Mouse (Mus musculus) hindbrain, postnatal 0 days (tissue): ENCODE measurements around the gene Ltbp4. TPM values are rescaled to one million over a fixed set of nuclear protein-coding genes. Genes with fewer than 3 reads are reported as not detected.

Experiments
- ATAC-seq: fragments of 200-750 bp; cut with Nextera tagmentation; 2 replicates; pipeline ENCODE4 v1.8.0; 2017; ENCODE audit warnings: mild to moderate bottlenecking, moderate TSS enrichment, moderate library complexity
- DNase-seq: peaks from one replicate; pipeline ENCODE4 v3.0.0-alpha.2; 2015; ENCODE audit warnings: low spot score
- H3K27ac ChIP-seq: fragments of 300-500 bp; sonication (generic); 2 replicates; pipeline ENCODE4 v1.5.1; 2014; ENCODE audit warnings: mild to moderate bottlenecking
- H3K27me3 ChIP-seq: fragments of 300-500 bp; sonication (generic); 2 replicates; pipeline ENCODE4 v1.6.1; 2014; ENCODE audit warnings: low read length, mixed read lengths; ENCODE audit not compliant: insufficient read depth
- H3K36me3 ChIP-seq: fragments of 300-500 bp; sonication (generic); 2 replicates; pipeline ENCODE4 v1.6.1; 2014; ENCODE audit warnings: low read length, mixed read lengths; ENCODE audit not compliant: insufficient read depth
- H3K4me1 ChIP-seq: fragments of 300-500 bp; sonication (generic); 2 replicates; pipeline ENCODE4 v1.6.1; 2014; ENCODE audit warnings: antibody characterized with exemption, low read length, mixed read lengths; ENCODE audit not compliant: insufficient read depth
- H3K4me2 ChIP-seq: fragments of 300-500 bp; sonication (generic); 2 replicates; pipeline ENCODE4 v1.6.1; 2014; ENCODE audit warnings: low read depth, mild to moderate bottlenecking, low read length, moderate library complexity, mixed read lengths
- H3K4me3 ChIP-seq: fragments of 300-500 bp; sonication (generic); 2 replicates; pipeline ENCODE4 v1.5.1; 2014; ENCODE audit warnings: low read length
- H3K9ac ChIP-seq: fragments of 300-500 bp; sonication (generic); replicated peaks from 2 replicates; pipeline ENCODE4 v1.6.1; 2014; ENCODE audit warnings: mild to moderate bottlenecking, low read length, moderate library complexity, mixed read lengths
- H3K9me3 ChIP-seq: fragments of 300-500 bp; sonication (generic); 2 replicates; pipeline ENCODE4 v1.6.1; 2016; ENCODE audit warnings: low read length, mixed read lengths
- CTCF ChIP-seq: IDR thresholded peaks from 2 replicates; pipeline ENCODE4 v1.5.1; 2016; ENCODE audit warnings: antibody characterized with exemption, control low read depth, low read depth
- WGBS: fragments of 180-500 bp; shearing (Covaris S2); extraction: QIAGEN DNeasy Blood & Tissue Kit; methylation state at CpG from one replicate; pipeline ENCODE4 v1.1.7; 2014; 5-methylcytosine and 5-hydroxymethylcytosine counted together
- polyA plus RNA-seq: library from polyadenylated mRNA; unstranded; fragments of >200 nt; fragmentation: Nextera tagmentation; extraction: Ambion mirVana; gene quantifications from 2 replicates; pipeline ENCODE4 v1.2.1, GENCODE M21; 2015
- total RNA-seq: library from RNA; depleted of rRNA; stranded (reverse); fragments of >200 nt; gene quantifications from 2 replicates; pipeline ENCODE4 v1.2.3, GENCODE M21; 2014

Gene Ltbp4
- total and polyA plus RNA-seq, 2 experiments from 2014 or later = 10.6 to 34.8 TPM

GRCm38 (mm10) chr7:27271423-27271822, 66.1 kb downstream of the Ltbp4 start:
- H3K27me3 ChIP-seq = no peaks in the 10 kb centered on the region
- no peak overlapping the region for H3K9ac ChIP-seq
- 87% methylated on average over 8 of the region's 8 CpGs for WGBS
- H3K36me3 ChIP-seq = peaks cover 65% of the 10 kb centered on the region; the same call in 1 of the 2 replicates
- H3K27ac ChIP-seq = no peak overlapping the region
- no peak overlapping the region for H3K4me3 ChIP-seq
- no peaks in the 10 kb centered on the region for H3K4me1 ChIP-seq
- H3K4me2 ChIP-seq = no peak overlapping the region
- DNase-seq (no peak), ATAC-seq (no peak)
- no peaks in the 10 kb centered on the region for H3K9me3 ChIP-seq
- peak; percentile 23 for TF ChIP-seq CTCF

GRCm38 (mm10) chr7:27266515-27267128, 70.9 kb downstream of the Ltbp4 start:
- 76% methylated on average over 20 of the region's 20 CpGs for WGBS
- Histone ChIP-seq H3K36me3 (peaks cover 69% of the 10 kb centered on the region; the same call in 1 of the 2 replicates), H3K4me3 (no peak overlapping the region), H3K4me1 (no peaks in the 10 kb centered on the region), H3K9ac (no peak overlapping the region), H3K9me3 (no peaks in the 10 kb centered on the region), H3K27me3 (no peaks in the 10 kb centered on the region), H3K27ac (no peak overlapping the region), H3K4me2 (no peak overlapping the region)
- no peak for DNase-seq
- TF ChIP-seq CTCF = no peak
- ATAC-seq = no peak

DNA sequence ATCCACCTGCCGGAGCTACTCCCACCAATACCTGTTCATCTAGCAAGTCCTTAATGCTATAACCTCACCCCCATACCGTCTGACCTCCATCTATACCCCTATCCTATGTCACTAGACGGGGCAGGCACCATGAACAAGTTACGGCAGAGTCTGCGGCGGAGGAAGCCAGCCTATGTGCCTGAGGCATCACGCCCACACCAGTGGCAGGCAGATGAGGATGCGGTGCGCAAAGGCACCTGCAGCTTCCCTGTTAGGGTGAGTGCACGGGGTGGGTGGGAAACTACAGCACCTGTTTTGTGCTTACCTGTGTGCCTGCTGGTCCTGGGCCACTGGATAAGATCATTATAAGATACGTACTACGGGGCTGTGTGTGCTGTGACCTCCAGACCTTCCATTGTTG, 72.7 kb downstream of the Ltbp4 start:
- no peak for TF ChIP-seq CTCF
- 95% methylated on average over 12 of the region's 12 CpGs for WGBS
- peaks cover 11% of the 10 kb centered on the region; the same call in 1 of the 2 replicates for H3K4me1 ChIP-seq

GRCm38 (mm10) chr7:27261888-27262287, 75.6 kb downstream of the Ltbp4 start:
- Histone ChIP-seq H3K4me3 (no peak overlapping the region), H3K9ac (no peak overlapping the region), H3K36me3 (peaks cover 35% of the 10 kb centered on the region; the same call in 1 of the 2 replicates), H3K27ac (no peak overlapping the region), H3K27me3 (no peaks in the 10 kb centered on the region), H3K9me3 (no peaks in the 10 kb centered on the region), H3K4me1 (peaks cover 11% of the 10 kb centered on the region; the same call in 1 of the 2 replicates), H3K4me2 (0 out of 2 replicates have a peak overlapping the region, but pooled peaks have one; percentile 90)
- TF ChIP-seq CTCF = no peak
- WGBS = 72% methylated on average over 6 of the region's 6 CpGs
- ATAC-seq (no peak), DNase-seq (peak; percentile 19)

More for the DNA sequence above, 72.7 kb downstream of the Ltbp4 start:
- no peak for DNase-seq
- H3K4me2 ChIP-seq = no peak overlapping the region
- H3K9ac ChIP-seq = no peak overlapping the region
- H3K27ac ChIP-seq = no peak overlapping the region
- no peaks in the 10 kb centered on the region for H3K27me3 ChIP-seq
- no peak for ATAC-seq
- peaks cover 55% of the 10 kb centered on the region; the same call in 1 of the 2 replicates for H3K36me3 ChIP-seq
- no peaks in the 10 kb centered on the region for H3K9me3 ChIP-seq
- no peak overlapping the region for H3K4me3 ChIP-seq

DNA sequence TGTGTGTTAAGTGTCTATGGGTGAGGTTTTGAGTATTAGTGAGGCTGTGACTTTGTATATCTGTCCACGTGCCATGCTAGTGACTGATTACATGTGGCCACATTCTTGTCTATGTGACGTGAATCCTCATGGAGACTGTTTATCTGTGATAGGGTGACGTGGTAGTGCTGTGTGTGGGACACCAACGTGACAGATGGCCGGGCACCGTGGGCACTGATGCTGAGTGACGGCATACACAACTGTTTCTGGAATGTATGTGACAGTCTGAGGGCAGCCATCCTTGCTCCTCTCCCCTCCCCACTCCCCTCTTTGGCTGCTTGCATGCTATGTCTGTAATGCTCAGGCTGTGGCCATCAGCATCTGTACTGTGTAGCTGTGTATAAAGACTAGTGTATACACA, 76.6 kb downstream of the Ltbp4 start:
- peak overlapping the region; percentile 90 for H3K4me2 ChIP-seq
- no peak; the same call in 1 of the 2 replicates for ATAC-seq
- no peaks in the 10 kb centered on the region for H3K27me3 ChIP-seq
- peaks cover 11% of the 10 kb centered on the region; the same call in 1 of the 2 replicates for H3K4me1 ChIP-seq
- H3K27ac ChIP-seq = peak overlapping the region; percentile 97; the same call in 1 of the 2 replicates
- peak; percentile 54 for DNase-seq
- no peaks in the 10 kb centered on the region for H3K9me3 ChIP-seq
- WGBS = 18% methylated on average over 7 of the region's 7 CpGs
- peak overlapping the region; percentile 95 for H3K4me3 ChIP-seq
- H3K9ac ChIP-seq = peak overlapping the region; percentile 98; the same call in 1 of the 2 replicates
- peaks cover 29% of the 10 kb centered on the region; the same call in 1 of the 2 replicates for H3K36me3 ChIP-seq
- TF ChIP-seq CTCF = no peak

GRCm38 (mm10) chr7:27259771-27260170, 77.7 kb downstream of the Ltbp4 start:
- Histone ChIP-seq H3K4me1 (peaks cover 11% of the 10 kb centered on the region; the same call in 1 of the 2 replicates), H3K27ac (peak overlapping the region; percentile 97), H3K4me2 (peak overlapping the region; percentile 90), H3K4me3 (peak overlapping the region; percentile 95), H3K9ac (peak overlapping the region; percentile 98), H3K27me3 (no peaks in the 10 kb centered on the region), H3K9me3 (no peaks in the 10 kb centered on the region), H3K36me3 (peaks cover 21% of the 10 kb centered on the region; the same call in 1 of the 2 replicates)
- WGBS = 9% methylated on average over 5 of the region's 5 CpGs
- no peak for TF ChIP-seq CTCF
- DNase-seq (peak; percentile 63), ATAC-seq (peak; percentile 22; the same call in 1 of the 2 replicates)

DNA sequence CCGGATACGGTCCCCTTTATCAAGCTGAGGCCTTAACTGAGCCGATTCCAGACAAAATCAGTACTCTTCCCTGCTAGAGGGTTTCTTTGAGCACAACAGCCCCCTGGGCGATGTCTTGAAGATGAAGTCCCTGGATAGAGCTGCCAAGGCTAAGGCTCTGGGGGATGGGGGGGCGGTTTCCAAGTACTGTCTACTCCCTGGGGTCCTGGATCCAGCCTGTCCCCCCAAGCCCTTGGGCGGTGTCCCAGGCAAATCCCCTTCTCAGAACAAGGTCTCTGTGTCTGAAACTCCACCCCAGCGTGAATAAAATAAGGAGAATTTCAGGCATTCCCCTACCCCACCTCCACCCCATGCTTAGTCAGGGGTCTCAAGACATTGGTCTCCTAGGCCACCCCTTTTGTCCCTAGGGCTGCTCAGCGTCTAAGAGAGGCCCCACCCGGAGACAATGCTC, 78.2 kb downstream of the Ltbp4 start:
- no peak for TF ChIP-seq CTCF
- ATAC-seq (peak; percentile 1; the same call in 1 of the 2 replicates), DNase-seq (peak; percentile 68)
- Histone ChIP-seq H3K9me3 (no peaks in the 10 kb centered on the region), H3K27ac (peak overlapping the region; percentile 97), H3K4me2 (peak overlapping the region; percentile 90), H3K36me3 (peaks cover 19% of the 10 kb centered on the region; the same call in 1 of the 2 replicates), H3K4me3 (peak overlapping the region; percentile 95), H3K27me3 (no peaks in the 10 kb centered on the region), H3K4me1 (peaks cover 11% of the 10 kb centered on the region; the same call in 1 of the 2 replicates), H3K9ac (peak overlapping the region; percentile 98)
- 2% methylated on average over 9 of the region's 9 CpGs for WGBS
